Mouse (Mus musculus) erythroblast, embryonic 14.5 days (primary cell): ENCODE measurements around the gene Atxn1. TPM values are rescaled to one million over a fixed set of nuclear protein-coding genes. Genes with fewer than 3 reads are reported as not detected.

ENCODE experiments used
- H3K27me3 ChIP-seq: 2 replicates; pipeline ENCODE4 v1.6.1; 2012; ENCODE audit warnings: inconsistent platforms; ENCODE audit not compliant: control insufficient read depth
- H3K36me3 ChIP-seq: 2 replicates; pipeline ENCODE4 v1.6.1; 2012; ENCODE audit warnings: mild to moderate bottlenecking, inconsistent platforms; ENCODE audit not compliant: control insufficient read depth
- H3K4me1 ChIP-seq: 2 replicates; pipeline ENCODE4 v1.6.1; 2012; ENCODE audit warnings: inconsistent platforms; ENCODE audit not compliant: control insufficient read depth
- H3K4me3 ChIP-seq: replicated peaks from 2 replicates; pipeline ENCODE3; 2012; ENCODE audit warnings: moderate library complexity, mild to moderate bottlenecking, inconsistent platforms
- H3K9me3 ChIP-seq: 2 replicates; pipeline ENCODE4 v1.6.1; 2012; ENCODE audit warnings: low read length, inconsistent platforms, mixed read lengths; ENCODE audit not compliant: control insufficient read depth
- GATA1 ChIP-seq: IDR thresholded peaks from 2 replicates; pipeline ENCODE4 v1.6.1; 2012; ENCODE audit warnings: low read length, inconsistent platforms, mixed read lengths
- TAL1 ChIP-seq: IDR thresholded peaks from 3 replicates; pipeline ENCODE4 v1.6.1; 2012; ENCODE audit warnings: low read length, inconsistent platforms, mixed read lengths
- polyA plus RNA-seq: library from polyadenylated mRNA; stranded (reverse); fragments of >175 nt; gene quantifications from 2 replicates; pipeline ENCODE4 v1.2.3, GENCODE M21; 2012

The Atxn1 gene
- polyA plus RNA-seq, 1 experiment = 0.01 TPM

DNA sequence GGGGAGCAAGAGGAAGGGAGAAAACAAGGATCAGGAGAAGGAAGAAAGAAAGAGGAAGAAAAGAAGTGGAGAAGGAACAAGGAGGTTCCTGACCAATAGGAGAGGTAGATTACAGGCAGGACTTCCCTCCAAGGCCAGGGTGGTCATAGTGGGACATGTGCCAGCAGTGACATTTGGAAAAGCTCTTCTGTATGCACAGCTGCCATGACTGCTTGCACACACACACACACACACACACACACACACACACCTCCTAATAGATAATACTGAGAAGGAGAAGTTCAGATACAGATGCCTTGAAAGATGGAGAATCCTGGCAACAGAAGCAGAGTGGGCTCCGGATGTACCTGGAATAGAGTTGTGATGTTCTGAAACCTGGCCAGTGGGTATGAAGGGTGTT lies 189.3 kb downstream of the Atxn1 start:
- TF ChIP-seq TAL1 = no peak
- TF ChIP-seq GATA1 = no peak
- Histone ChIP-seq H3K27me3 (no peaks in the 10 kb centered on the region), H3K9me3 (peaks cover 2% of the 10 kb centered on the region; the same call in 1 of the 2 replicates), H3K4me3 (no peak overlapping the region), H3K36me3 (no peaks in the 10 kb centered on the region), H3K4me1 (peaks cover 3% of the 10 kb centered on the region)

DNA sequence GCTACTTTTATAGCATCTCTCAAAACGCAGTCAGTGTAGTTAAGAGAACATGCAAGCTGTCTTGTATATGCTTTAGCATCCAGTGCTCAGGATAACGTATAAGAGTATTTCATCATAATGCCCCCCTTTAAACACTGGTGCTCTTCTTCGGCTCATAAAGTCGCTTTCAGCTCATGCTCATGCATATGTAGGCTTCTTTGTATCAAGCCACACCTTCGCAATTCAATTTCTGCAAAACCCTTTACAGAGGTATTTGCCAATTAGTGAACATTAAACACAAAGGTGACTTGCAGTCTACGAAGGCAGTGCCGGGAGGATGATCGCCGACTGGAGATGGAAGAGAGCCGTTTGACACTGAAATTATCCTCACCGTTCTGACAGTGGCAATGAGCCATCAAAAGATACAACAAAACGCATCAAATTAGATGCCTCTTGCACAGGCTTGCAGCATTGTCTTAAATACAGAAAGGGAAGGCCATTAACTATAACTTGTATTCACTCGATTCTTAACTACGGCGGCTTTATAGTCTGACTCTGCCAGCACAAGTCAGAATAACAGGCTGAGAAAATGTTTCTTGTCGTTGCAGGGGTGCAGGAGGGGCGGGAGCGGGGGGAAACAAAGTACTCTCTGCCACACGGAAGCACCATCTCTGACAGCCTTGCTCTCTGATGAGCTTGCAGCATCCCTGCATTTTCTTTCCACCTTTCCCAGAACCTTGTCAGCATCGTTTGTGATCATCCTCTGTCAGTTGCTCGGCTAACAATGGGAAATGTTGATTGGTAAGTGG lies 191.2 kb downstream of the Atxn1 start:
- Histone ChIP-seq H3K4me1 (peaks cover 3% of the 10 kb centered on the region), H3K4me3 (no peak overlapping the region), H3K36me3 (no peaks in the 10 kb centered on the region), H3K27me3 (no peaks in the 10 kb centered on the region), H3K9me3 (no peaks in the 10 kb centered on the region)
- TF ChIP-seq TAL1 (no peak), GATA1 (no peak)

DNA sequence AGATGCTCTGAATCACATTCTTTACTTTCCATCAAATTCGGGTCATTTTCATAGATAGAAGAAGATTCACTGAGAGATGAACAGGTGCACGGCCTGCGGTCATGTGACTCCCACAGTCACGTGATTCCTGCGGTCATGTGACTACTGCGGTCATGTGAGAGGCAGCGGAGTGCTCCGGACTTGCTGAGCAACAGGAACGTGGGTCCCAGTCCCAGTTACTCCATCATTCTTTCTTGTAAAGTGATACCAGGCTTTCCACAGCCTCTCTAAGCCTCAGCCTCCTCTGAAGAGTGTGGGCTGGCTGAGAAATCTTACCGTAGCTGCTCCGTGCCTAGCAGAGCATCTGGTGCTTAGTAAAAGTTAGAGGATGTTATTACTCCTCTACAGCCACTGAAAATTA lies 195.1 kb downstream of the Atxn1 start:
- no peak overlapping the region for H3K4me3 ChIP-seq
- TF ChIP-seq GATA1 = no peak
- H3K9me3 ChIP-seq = no peaks in the 10 kb centered on the region
- peaks cover under 1% of the 10 kb centered on the region for H3K4me1 ChIP-seq
- no peaks in the 10 kb centered on the region for H3K27me3 ChIP-seq
- H3K36me3 ChIP-seq = no peaks in the 10 kb centered on the region

DNA sequence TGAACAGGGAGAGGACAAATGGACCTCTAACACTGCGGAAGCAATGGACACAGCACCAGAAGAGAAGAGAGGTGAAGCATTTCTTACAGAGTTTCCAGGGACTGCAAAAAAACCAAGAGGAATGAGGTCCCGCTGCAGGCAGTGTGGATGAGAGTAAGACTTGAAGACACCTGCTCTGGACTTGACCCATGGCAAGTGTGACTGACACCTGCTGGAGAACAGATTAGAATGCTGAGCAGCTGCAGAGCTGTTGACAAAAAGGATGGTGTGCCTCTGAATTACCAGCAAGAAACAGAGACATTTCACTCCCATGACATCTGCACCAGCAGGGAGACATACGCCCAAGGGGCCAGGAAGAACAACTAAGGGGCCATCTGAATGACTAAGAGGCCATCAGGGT lies 196.6 kb downstream of the Atxn1 start:
- H3K4me1 ChIP-seq = no peaks in the 10 kb centered on the region
- no peaks in the 10 kb centered on the region for H3K27me3 ChIP-seq
- H3K4me3 ChIP-seq = no peak overlapping the region
- H3K36me3 ChIP-seq = no peaks in the 10 kb centered on the region
- no peaks in the 10 kb centered on the region for H3K9me3 ChIP-seq
- TF ChIP-seq GATA1 = no peak
- TF ChIP-seq TAL1 = no peak

DNA sequence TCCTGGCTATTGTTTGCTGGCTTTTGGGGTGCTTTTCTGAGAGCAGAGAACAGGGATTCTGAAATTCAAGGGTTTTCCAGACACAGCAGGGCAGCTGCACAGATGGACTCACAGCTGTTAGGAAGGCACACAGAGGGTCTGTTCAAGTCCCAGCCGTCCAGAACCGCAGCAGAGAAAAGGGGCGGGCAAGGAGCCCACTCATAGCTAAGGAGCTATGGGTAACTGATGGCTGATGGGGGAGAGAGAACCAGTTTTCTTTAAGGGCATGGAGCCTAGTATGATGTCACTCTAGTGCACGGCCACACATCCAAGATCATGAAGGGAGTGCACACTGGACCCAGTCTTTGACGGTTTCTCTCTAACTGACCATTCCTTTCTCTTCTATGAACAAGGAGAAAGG lies 200.5 kb downstream of the Atxn1 start:
- no peaks in the 10 kb centered on the region for H3K9me3 ChIP-seq
- H3K4me3 ChIP-seq = no peak overlapping the region
- no peaks in the 10 kb centered on the region for H3K36me3 ChIP-seq
- H3K27me3 ChIP-seq = no peaks in the 10 kb centered on the region
- H3K4me1 ChIP-seq = no peaks in the 10 kb centered on the region
- TF ChIP-seq GATA1 = no peak

DNA sequence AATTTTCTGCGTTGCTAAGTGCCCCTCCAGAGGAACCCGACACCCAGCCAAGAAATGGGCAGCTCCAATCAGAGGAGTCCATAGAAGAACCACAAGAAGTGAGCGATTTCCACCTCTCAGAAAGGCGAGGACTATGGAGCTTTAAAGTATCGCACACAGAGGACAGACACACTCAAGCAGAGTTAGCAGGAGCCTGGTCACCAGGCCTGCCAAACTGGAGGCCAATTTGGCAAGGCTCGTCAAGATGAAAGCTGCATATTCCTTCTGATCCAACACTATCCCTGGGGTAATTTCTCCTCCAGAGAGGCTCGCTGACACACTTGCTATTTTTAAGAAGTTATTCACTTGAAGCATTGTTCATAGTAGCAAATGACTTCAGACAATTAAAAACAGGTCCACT lies 202.5 kb downstream of the Atxn1 start:
- no peaks in the 10 kb centered on the region for H3K9me3 ChIP-seq
- no peak overlapping the region for H3K4me3 ChIP-seq
- no peaks in the 10 kb centered on the region for H3K36me3 ChIP-seq
- H3K27me3 ChIP-seq = no peaks in the 10 kb centered on the region
- no peaks in the 10 kb centered on the region for H3K4me1 ChIP-seq
- TF ChIP-seq GATA1 (no peak), TAL1 (no peak)

DNA sequence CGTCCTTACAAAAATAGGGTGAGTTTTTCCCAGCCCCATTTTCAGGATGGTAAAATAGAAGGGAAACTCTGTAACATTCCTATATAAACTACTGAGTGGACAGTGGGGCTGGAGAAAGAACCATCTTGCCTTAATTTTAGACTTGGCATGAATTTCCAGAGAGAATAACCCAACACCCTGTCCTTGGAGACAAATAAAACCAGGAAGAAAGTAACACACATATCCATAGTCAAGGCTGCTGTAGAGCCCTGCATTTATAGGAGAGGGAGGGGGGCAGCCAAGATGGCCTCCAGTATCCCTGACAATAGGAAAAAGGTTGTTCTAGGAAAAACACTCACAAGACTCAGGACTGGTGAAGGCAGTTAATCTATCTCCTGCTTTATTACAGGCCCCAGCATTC lies 210.3 kb downstream of the Atxn1 start:
- Histone ChIP-seq H3K4me1 (peaks cover 4% of the 10 kb centered on the region), H3K27me3 (no peaks in the 10 kb centered on the region), H3K4me3 (no peak overlapping the region), H3K36me3 (no peaks in the 10 kb centered on the region), H3K9me3 (no peaks in the 10 kb centered on the region)
- no peak for TF ChIP-seq GATA1
- no peak for TF ChIP-seq TAL1

DNA sequence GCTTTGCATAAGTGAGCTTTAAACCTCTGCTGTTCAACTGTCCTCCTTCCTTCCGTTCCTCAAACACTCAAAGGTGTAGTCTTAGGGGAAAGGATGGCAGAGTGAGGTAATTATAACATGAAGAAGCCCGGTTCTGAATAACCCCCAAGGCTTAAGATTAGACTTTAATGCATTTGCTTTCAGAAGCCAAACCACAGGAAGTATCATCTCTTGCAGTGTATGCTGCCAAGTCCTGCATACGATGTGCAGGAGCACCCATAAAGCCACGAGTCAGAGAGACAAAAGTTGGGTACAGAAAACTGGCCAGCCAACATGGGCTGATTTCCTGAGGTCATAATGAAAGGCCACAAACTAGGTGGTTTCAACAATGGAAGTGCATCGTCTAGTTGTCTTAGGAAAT lies 212.3 kb downstream of the Atxn1 start:
- Histone ChIP-seq H3K27me3 (no peaks in the 10 kb centered on the region), H3K4me3 (no peak overlapping the region), H3K9me3 (no peaks in the 10 kb centered on the region), H3K4me1 (peaks cover 4% of the 10 kb centered on the region), H3K36me3 (no peaks in the 10 kb centered on the region)
- TF ChIP-seq GATA1 (no peak), TAL1 (no peak)

DNA sequence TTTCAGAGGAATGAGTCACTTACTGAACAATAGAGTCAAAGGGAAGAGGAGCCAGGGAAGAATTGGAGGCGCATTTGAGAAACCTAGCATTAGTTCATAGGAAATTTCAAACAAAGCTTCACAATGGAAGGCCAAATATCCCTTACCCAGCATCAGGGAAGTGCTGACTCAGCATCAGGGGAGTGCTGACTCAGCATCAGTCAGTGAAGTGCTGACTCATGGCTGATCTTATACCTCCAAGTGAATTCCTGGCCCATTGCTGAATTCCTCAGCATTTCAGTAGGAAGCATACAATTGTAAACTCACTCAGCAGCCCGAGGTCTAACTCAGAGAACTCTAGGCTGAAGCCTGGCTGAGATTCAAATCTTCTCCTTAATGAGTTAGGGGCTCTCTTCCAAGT lies 213.6 kb downstream of the Atxn1 start:
- Histone ChIP-seq H3K4me3 (no peak overlapping the region), H3K27me3 (no peaks in the 10 kb centered on the region), H3K9me3 (no peaks in the 10 kb centered on the region), H3K36me3 (no peaks in the 10 kb centered on the region), H3K4me1 (peaks cover 4% of the 10 kb centered on the region)
- TF ChIP-seq GATA1 (no peak), TAL1 (no peak)

DNA sequence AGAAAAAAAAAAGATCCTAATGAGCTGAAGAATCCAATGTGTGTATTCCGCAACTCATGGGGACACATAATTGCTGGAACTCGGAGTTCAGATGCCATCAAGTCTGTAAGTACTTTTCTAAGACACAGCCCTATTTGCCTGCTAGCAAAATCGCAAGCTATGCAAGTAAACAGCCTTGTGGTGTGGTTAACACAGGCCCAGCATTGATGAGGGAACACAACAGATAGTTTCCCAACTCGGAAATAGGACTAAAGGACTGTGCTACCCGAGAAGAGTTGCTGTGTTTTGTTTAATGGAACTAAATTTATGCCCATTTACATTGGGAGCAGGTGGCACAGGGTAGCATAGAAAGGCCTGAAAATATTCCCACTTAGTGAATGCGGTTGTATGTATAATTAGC lies 214.2 kb downstream of the Atxn1 start:
- H3K27me3 ChIP-seq = no peaks in the 10 kb centered on the region
- TF ChIP-seq TAL1 = no peak
- no peak for TF ChIP-seq GATA1
- no peak overlapping the region for H3K4me3 ChIP-seq
- peaks cover 4% of the 10 kb centered on the region for H3K4me1 ChIP-seq
- no peaks in the 10 kb centered on the region for H3K9me3 ChIP-seq
- no peaks in the 10 kb centered on the region for H3K36me3 ChIP-seq
